Mouse (Mus musculus): ENCODE results near the gene B4galt5. TPM values are rescaled to one million over a fixed set of nuclear protein-coding genes. Genes with fewer than 3 reads are reported as not detected.
A peak's percentile ranks its signal among the peaks of the same experiment; 100 is the strongest.

B4galt5 gene
- total and polyA plus RNA-seq, 2 experiments from 2014 or later: 27.4 to 60.7 TPM

- Histone ChIP-seq H3K4me2 (ENCODE audit: low read depth) (no peak overlapping the region), H3K9me3 (ENCODE audit: low read length) (no peaks in the 10 kb centered on the region), H3K4me1 (ENCODE audit: insufficient read depth) (no peaks in the 10 kb centered on the region), H3K36me3 (ENCODE audit: insufficient read depth) (no peaks in the 10 kb centered on the region), H3K4me3 (ENCODE audit: low read depth, low read length) (no peak overlapping the region), H3K27ac (ENCODE audit: low read depth, low read length) (no peak overlapping the region), H3K27me3 (ENCODE audit: insufficient read depth, low read length) (no peaks in the 10 kb centered on the region), H3K9ac (no peak overlapping the region)
- no peak for DNase-seq
- no peak for ATAC-seq
- 80% methylated on average over 13 of the region's 13 CpGs for WGBS
- no peak for TF ChIP-seq CTCF (IDR thresholded peaks at IDR 0.05; ENCODE audit: low read depth)
Measured at GRCm38 (mm10) chr2:167293289-167294085, 55.5 kb downstream of the B4galt5 start.

- TF ChIP-seq CTCF (IDR thresholded peaks at IDR 0.05; ENCODE audit: low read depth): no peak
- no peak for ATAC-seq
- WGBS: 33% methylated on average over 6 of the region's 6 CpGs
Measured at GRCm38 (mm10) chr2:167292854-167293253, 56.1 kb downstream of the B4galt5 start.

GRCm38 (mm10) chr2:167292151-167292591 is 56.8 kb downstream of the B4galt5 start:
- no peak overlapping the region for H3K4me3 ChIP-seq (ENCODE audit: low read depth, low read length)
- H3K4me2 ChIP-seq (ENCODE audit: low read depth): no peak overlapping the region
- H3K9ac ChIP-seq: no peak overlapping the region
- no peaks in the 10 kb centered on the region for H3K4me1 ChIP-seq (ENCODE audit: insufficient read depth)
- DNase-seq (no peak), ATAC-seq (no peak)
- H3K27me3 ChIP-seq (ENCODE audit: insufficient read depth, low read length): no peaks in the 10 kb centered on the region
- 83% methylated on average over 4 of the region's 4 CpGs for WGBS
- H3K27ac ChIP-seq (ENCODE audit: low read depth, low read length): no peak overlapping the region
- no peak for TF ChIP-seq CTCF (IDR thresholded peaks at IDR 0.05; ENCODE audit: low read depth)
- no peaks in the 10 kb centered on the region for H3K9me3 ChIP-seq (ENCODE audit: low read length)
- no peaks in the 10 kb centered on the region for H3K36me3 ChIP-seq (ENCODE audit: insufficient read depth)

More at GRCm38 (mm10) chr2:167292854-167293253, 56.1 kb downstream of the B4galt5 start:
- DNase-seq: no peak
- no peak overlapping the region for H3K4me2 ChIP-seq (ENCODE audit: low read depth)
- H3K9ac ChIP-seq: no peak overlapping the region
- no peaks in the 10 kb centered on the region for H3K9me3 ChIP-seq (ENCODE audit: low read length)
- no peak overlapping the region for H3K27ac ChIP-seq (ENCODE audit: low read depth, low read length)
- H3K4me1 ChIP-seq (ENCODE audit: insufficient read depth): no peaks in the 10 kb centered on the region
- no peaks in the 10 kb centered on the region for H3K36me3 ChIP-seq (ENCODE audit: insufficient read depth)
- no peaks in the 10 kb centered on the region for H3K27me3 ChIP-seq (ENCODE audit: insufficient read depth, low read length)
- H3K4me3 ChIP-seq (ENCODE audit: low read depth, low read length): no peak overlapping the region

- no peaks in the 10 kb centered on the region for H3K27me3 ChIP-seq (ENCODE audit: insufficient read depth, low read length)
- WGBS: 91% methylated on average over 11 of the region's 11 CpGs
- H3K9ac ChIP-seq: no peak overlapping the region
- no peak for TF ChIP-seq CTCF (IDR thresholded peaks at IDR 0.05; ENCODE audit: low read depth)
- no peak for DNase-seq
- no peak overlapping the region for H3K27ac ChIP-seq (ENCODE audit: low read depth, low read length)
- H3K4me2 ChIP-seq (ENCODE audit: low read depth): no peak overlapping the region
- no peak for ATAC-seq
- no peak overlapping the region for H3K4me3 ChIP-seq (ENCODE audit: low read depth, low read length)
- no peaks in the 10 kb centered on the region for H3K4me1 ChIP-seq (ENCODE audit: insufficient read depth)
- H3K9me3 ChIP-seq (ENCODE audit: low read length): no peaks in the 10 kb centered on the region
- no peaks in the 10 kb centered on the region for H3K36me3 ChIP-seq (ENCODE audit: insufficient read depth)
Measured at GRCm38 (mm10) chr2:167291656-167292055, 57.3 kb downstream of the B4galt5 start.

- Histone ChIP-seq H3K27ac (ENCODE audit: low read depth, low read length) (no peak overlapping the region), H3K4me1 (ENCODE audit: insufficient read depth) (no peaks in the 10 kb centered on the region), H3K9ac (no peak overlapping the region), H3K4me3 (ENCODE audit: low read depth, low read length) (no peak overlapping the region), H3K27me3 (ENCODE audit: insufficient read depth, low read length) (no peaks in the 10 kb centered on the region), H3K4me2 (ENCODE audit: low read depth) (no peak overlapping the region), H3K9me3 (ENCODE audit: low read length) (no peaks in the 10 kb centered on the region), H3K36me3 (ENCODE audit: insufficient read depth) (no peaks in the 10 kb centered on the region)
- no peak for ATAC-seq
- 91% methylated on average over 13 of the region's 13 CpGs for WGBS
- no peak for DNase-seq
- no peak for TF ChIP-seq CTCF (IDR thresholded peaks at IDR 0.05; ENCODE audit: low read depth)
Measured at GRCm38 (mm10) chr2:167281461-167281860, 67.5 kb downstream of the B4galt5 start.

GRCm38 (mm10) chr2:167280986-167281310 is 68.0 kb downstream of the B4galt5 start:
- no peaks in the 10 kb centered on the region for H3K36me3 ChIP-seq (ENCODE audit: insufficient read depth)
- no peak overlapping the region for H3K27ac ChIP-seq (ENCODE audit: low read depth, low read length)
- no peaks in the 10 kb centered on the region for H3K9me3 ChIP-seq (ENCODE audit: low read length)
- H3K9ac ChIP-seq: no peak overlapping the region
- peak; percentile 46; the same call in 1 of the 2 replicates for ATAC-seq
- no peak for TF ChIP-seq CTCF (IDR thresholded peaks at IDR 0.05; ENCODE audit: low read depth)
- H3K4me2 ChIP-seq (ENCODE audit: low read depth): no peak overlapping the region
- no peak overlapping the region for H3K4me3 ChIP-seq (ENCODE audit: low read depth, low read length)
- 83% methylated on average over 4 of the region's 4 CpGs for WGBS
- no peak for DNase-seq
- no peaks in the 10 kb centered on the region for H3K4me1 ChIP-seq (ENCODE audit: insufficient read depth)
- H3K27me3 ChIP-seq (ENCODE audit: insufficient read depth, low read length): no peaks in the 10 kb centered on the region

GRCm38 (mm10) chr2:167280090-167280985 is 68.6 kb downstream of the B4galt5 start:
- DNase-seq (peak; percentile 90), ATAC-seq (peak; percentile 94)
- H3K36me3 ChIP-seq (ENCODE audit: insufficient read depth): no peaks in the 10 kb centered on the region
- no peak overlapping the region for H3K4me2 ChIP-seq (ENCODE audit: low read depth)
- peak; percentile 100 for TF ChIP-seq CTCF (IDR thresholded peaks at IDR 0.05; ENCODE audit: low read depth)
- H3K9ac ChIP-seq: no peak overlapping the region
- H3K4me3 ChIP-seq (ENCODE audit: low read depth, low read length): no peak overlapping the region
- H3K27me3 ChIP-seq (ENCODE audit: insufficient read depth, low read length): no peaks in the 10 kb centered on the region
- no peaks in the 10 kb centered on the region for H3K4me1 ChIP-seq (ENCODE audit: insufficient read depth)
- no peak overlapping the region for H3K27ac ChIP-seq (ENCODE audit: low read depth, low read length)
- 44% methylated on average over 26 of the region's 26 CpGs for WGBS
- H3K9me3 ChIP-seq (ENCODE audit: low read length): no peaks in the 10 kb centered on the region
